Mouse (Mus musculus) neural tube, embryonic 10.5 days (tissue): ENCODE results near the gene Slc22a23.

ENCODE experiments used
- DNase-seq: peaks from one replicate; pipeline ENCODE4 v3.0.0-alpha.2; 2017; ENCODE audit warnings: low spot score; ENCODE audit errors: extremely low spot score

Slc22a23 gene

GRCm38 (mm10) chr13:34269376-34269991 lies 75.5 kb downstream of the Slc22a23 start:
- no peak for DNase-seq

- no peak for DNase-seq
Observed at GRCm38 (mm10) chr13:34266942-34267660, 77.9 kb downstream of the Slc22a23 start.

- no peak for DNase-seq
Observed at GRCm38 (mm10) chr13:34266067-34266466, 78.9 kb downstream of the Slc22a23 start.

- DNase-seq, result no peak
Observed at GRCm38 (mm10) chr13:34265576-34265975, 79.4 kb downstream of the Slc22a23 start.

GRCm38 (mm10) chr13:34265022-34265565 lies 79.9 kb downstream of the Slc22a23 start:
- DNase-seq, result no peak

GRCm38 (mm10) chr13:34264508-34264907 lies 80.5 kb downstream of the Slc22a23 start:
- DNase-seq, result no peak

- DNase-seq, result no peak
Observed at GRCm38 (mm10) chr13:34258765-34259164, 86.2 kb downstream of the Slc22a23 start.

GRCm38 (mm10) chr13:34257177-34257576 lies 87.8 kb downstream of the Slc22a23 start:
- DNase-seq, result no peak

GRCm38 (mm10) chr13:34256676-34257075 lies 88.3 kb downstream of the Slc22a23 start:
- no peak for DNase-seq

GRCm38 (mm10) chr13:34255297-34255696 lies 89.7 kb downstream of the Slc22a23 start:
- no peak for DNase-seq

GRCm38 (mm10) chr13:34254691-34255090 lies 90.3 kb downstream of the Slc22a23 start:
- no peak for DNase-seq

GRCm38 (mm10) chr13:34253736-34254135 lies 91.2 kb downstream of the Slc22a23 start:
- no peak for DNase-seq

GRCm38 (mm10) chr13:34248941-34249920 lies 95.8 kb downstream of the Slc22a23 start:
- DNase-seq, result peak; percentile 67

GRCm38 (mm10) chr13:34248107-34248506 lies 96.9 kb downstream of the Slc22a23 start:
- no peak for DNase-seq

GRCm38 (mm10) chr13:34246821-34247220 lies 98.2 kb downstream of the Slc22a23 start:
- no peak for DNase-seq

GRCm38 (mm10) chr13:34245216-34245615 lies 99.8 kb downstream of the Slc22a23 start:
- DNase-seq, result no peak

- no peak for DNase-seq
Observed at GRCm38 (mm10) chr13:34244186-34244585, 100.8 kb downstream of the Slc22a23 start.

GRCm38 (mm10) chr13:34242211-34242610 lies 102.8 kb downstream of the Slc22a23 start:
- no peak for DNase-seq

- no peak for DNase-seq
Observed at GRCm38 (mm10) chr13:34240087-34240428, 104.9 kb downstream of the Slc22a23 start.

GRCm38 (mm10) chr13:34239371-34240086 lies 105.5 kb downstream of the Slc22a23 start:
- DNase-seq, result peak; percentile 46
